Mouse (Mus musculus) urinary bladder, postnatal 25 days (tissue): ENCODE results near the gene Foxb1.

ENCODE experiments used
- DNase-seq: peaks from one replicate; pipeline ENCODE4 v3.0.0; 2022; ENCODE audit warnings: low spot score

Gene Foxb1

GRCm38 (mm10) chr9:69756456-69756855, 4.3 kb downstream of the Foxb1 start:
- no peak for DNase-seq

GRCm38 (mm10) chr9:69756041-69756440, 4.7 kb downstream of the Foxb1 start:
- DNase-seq: no peak

- no peak for DNase-seq
Measured at GRCm38 (mm10) chr9:69755157-69755556, 5.6 kb downstream of the Foxb1 start.

DNA sequence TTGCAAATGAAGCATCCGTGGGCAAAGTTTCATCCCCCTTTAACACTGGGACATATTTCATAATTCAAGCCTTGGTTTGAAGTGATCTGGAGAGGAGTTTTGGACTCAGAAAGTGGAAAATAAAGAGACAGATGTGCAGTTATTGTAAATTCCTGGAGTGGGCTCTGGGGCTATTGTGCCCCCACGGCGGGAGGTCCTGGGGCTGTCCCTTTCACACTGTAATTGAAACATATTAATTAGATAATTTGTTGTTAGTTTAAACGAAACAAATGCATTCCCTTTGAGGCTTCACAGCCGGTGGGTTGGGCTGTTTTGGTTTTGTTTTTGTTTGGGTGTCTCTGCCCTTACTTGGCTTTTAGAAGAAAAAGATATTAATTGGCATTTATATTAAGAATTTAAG, 6.0 kb downstream of the Foxb1 start:
- no peak for DNase-seq

GRCm38 (mm10) chr9:69754291-69754690, 6.4 kb downstream of the Foxb1 start:
- DNase-seq: no peak

GRCm38 (mm10) chr9:69747971-69748370, 12.8 kb downstream of the Foxb1 start:
- DNase-seq: no peak

DNA sequence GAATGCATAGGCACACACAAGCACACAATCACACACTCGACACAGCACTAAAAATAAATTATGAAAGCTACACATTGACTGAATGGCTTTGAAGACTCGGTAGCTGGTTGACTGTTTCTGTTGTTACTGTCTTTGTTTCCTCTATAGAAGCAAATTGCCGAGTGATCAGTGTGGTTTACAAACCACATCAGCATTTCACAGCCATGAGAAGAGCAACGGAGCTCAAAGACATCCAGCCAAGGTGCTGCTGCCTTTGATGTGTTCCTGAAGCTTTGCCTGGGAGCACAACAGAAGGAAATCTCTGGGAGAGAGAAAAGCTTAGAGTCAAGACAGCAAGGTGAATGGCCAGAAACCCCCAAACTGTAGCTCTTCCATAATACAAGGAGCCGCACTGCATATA, 32.0 kb downstream of the Foxb1 start:
- DNase-seq: no peak

DNA sequence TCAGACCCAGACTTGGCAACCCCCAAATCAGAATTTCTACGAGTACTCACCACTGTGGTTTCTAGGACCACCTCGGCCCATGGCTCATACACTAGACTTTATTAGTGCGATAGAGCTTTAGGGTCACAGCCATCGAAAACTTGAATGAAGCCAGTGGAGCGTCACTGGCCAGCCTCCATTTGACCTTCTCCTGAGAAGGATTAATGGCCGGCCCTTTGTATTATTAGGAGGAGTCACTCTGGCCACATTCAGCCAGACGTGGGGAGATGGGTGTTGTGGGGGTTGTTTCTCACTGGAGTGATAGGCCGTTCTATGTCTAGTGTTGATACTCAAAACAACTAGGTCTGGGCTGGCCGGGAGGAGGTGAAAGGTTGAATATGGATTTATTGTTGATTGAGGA, 42.3 kb downstream of the Foxb1 start:
- DNase-seq: no peak

GRCm38 (mm10) chr9:69716364-69716763, 44.4 kb downstream of the Foxb1 start:
- DNase-seq: no peak

DNA sequence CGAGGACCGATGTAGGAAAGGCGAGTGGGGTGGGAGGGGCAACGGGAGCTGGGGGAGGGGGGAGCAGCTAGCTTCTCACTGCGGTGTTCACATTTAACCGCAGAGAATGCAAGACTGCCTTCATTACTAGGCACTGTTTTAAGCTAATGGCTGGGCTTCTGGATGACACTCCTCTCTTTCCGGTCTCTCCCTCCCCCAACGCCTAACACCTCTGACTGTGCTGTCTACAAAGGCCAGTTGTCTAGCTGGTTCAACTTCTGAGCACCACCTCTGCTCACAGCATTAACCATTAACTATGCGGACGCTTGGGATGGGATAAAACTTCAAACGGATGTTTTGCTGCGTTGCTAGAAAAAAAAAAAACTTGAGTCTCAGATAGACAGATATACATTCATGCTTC, 45.3 kb downstream of the Foxb1 start:
- DNase-seq: no peak

GRCm38 (mm10) chr9:69714346-69714745, 46.4 kb downstream of the Foxb1 start:
- no peak for DNase-seq

GRCm38 (mm10) chr9:69713577-69714327, 47.0 kb downstream of the Foxb1 start:
- DNase-seq: no peak

DNA sequence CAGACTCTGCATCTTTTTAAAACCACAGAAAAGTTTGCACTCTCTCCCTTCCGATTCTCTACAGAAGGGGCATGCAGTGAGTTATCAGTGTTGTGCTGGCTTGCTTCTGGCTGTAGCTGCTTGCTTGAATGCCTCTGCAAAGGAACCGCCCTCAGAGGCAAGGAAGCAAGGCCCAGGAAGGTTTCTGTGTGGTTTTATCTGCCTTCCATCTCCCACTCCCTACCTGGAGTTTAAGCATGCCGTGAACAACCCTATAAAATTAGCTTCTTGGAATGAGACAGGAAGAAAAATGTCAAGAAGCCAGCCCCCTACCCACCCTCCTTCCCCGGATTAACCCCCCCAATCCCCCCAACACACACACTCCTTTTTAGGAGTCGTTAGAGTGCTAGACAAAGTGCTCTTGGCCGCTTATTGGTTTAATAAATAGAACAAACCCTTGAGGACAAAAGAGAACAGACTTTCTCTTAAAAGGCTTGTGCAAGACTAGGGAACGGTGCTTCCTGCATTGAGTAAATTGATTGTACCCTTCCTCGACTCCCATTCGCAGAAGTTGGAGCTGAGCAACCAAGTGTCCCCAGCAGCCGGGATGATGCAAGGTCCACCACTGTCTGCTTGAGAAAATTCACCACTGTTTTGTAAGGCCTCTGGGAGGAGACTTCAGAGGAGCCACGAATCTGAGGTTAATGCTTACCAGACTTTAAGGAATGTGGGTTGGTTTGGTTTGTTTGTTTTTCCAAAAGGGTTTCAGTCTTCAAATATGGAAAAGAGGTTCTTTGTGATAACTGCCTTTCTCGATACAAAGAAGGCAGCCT, 47.8 kb downstream of the Foxb1 start:
- DNase-seq: no peak
